Mouse (Mus musculus) heart, adult 2 months (tissue): ENCODE measurements at regions not wholly inside any gene's neighbourhood (a gene's known extent, or its start where the extent isn't known, plus 50 kb on each side); places are given as distances from the start of the nearest gene placed in this dataset.

Source experiments
- CTCF ChIP-seq: fragments of 200-600 bp; IDR thresholded peaks from 2 replicates; pipeline ENCODE4 v1.8.1; 2022; ENCODE audit warnings: antibody characterized with exemption, mild to moderate bottlenecking, moderate library complexity
- EP300 ChIP-seq: fragments of 200-500 bp; IDR thresholded peaks from 2 replicates; pipeline ENCODE4 v1.6.1; 2011; ENCODE audit warnings: low read depth, low read length, control low read depth; ENCODE audit not compliant: insufficient read depth
- POLR2A ChIP-seq: fragments of 200-500 bp; IDR thresholded peaks from 2 replicates; pipeline ENCODE4 v1.6.1; 2011; ENCODE audit warnings: mild to moderate bottlenecking, low read depth, low read length, control low read depth; ENCODE audit not compliant: insufficient read depth

GRCm38 (mm10) chr1:105111236-105111635 lies 245.3 kb downstream of the Rnf152 start:
- TF ChIP-seq CTCF, result no peak
- no peak for TF ChIP-seq POLR2A
- no peak for TF ChIP-seq EP300
